Mouse (Mus musculus): ENCODE data around the gene Ppm1h.

GRCm38 (mm10) chr10:122819808-122820207 lies 141.2 kb downstream of the Ppm1h start:
- TF ChIP-seq CTCF (IDR thresholded peaks at IDR 0.05; ENCODE audit: low read depth) (no peak), EP300 (IDR thresholded peaks at IDR 0.05; ENCODE audit: low read depth) (no peak)
